Mouse (Mus musculus): Measurements from ENCODE around the gene Lcmt1. TPM values are rescaled to one million over a fixed set of nuclear protein-coding genes. Genes with fewer than 3 reads are reported as not detected.

The Lcmt1 gene
- total RNA-seq (2023) = 10 to 100 TPM; 19.3 to 19.7 TPM

GRCm38 (mm10) chr7:123369759-123370481, at the start of gene Lcmt1, which contains the start of gene Arhgap17:
Gene Lcmt1, plus strand, starts transcription at chr7:123369784.
Gene Arhgap17, minus strand, starts transcription at chr7:123369915.

GRCm38 (mm10) chr7:123462070-123462501, 92.5 kb downstream of the Lcmt1 start, which contains the start of gene Aqp8:
Gene Aqp8, plus strand, starts transcription at chr7:123462291.

Other genes starting within 250 kb of the Lcmt1 start
- 10 to 100 TPM; 50.9 to 53.2 TPM for gene Tnrc6a, start 245.9 kb upstream of the Lcmt1 start, total RNA-seq (2023)
- gene Slc5a11, start 155.0 kb upstream of the Lcmt1 start, total RNA-seq (2023) = 1 to 10 TPM; 1.0 to 4.5 TPM
- gene Arhgap17, start 131 bp downstream of the Lcmt1 start, total RNA-seq (2023) = 100 to 1,000 TPM in 1 of 2 experiments, 10 to 100 TPM in 1; 94.4 to 100 TPM
- not detected for gene Aqp8, start 92.5 kb downstream of the Lcmt1 start, total RNA-seq (2023)
- gene Zkscan2, start 130.7 kb downstream of the Lcmt1 start, total RNA-seq (2023) = under 1 TPM in 1 of 2 experiments, not detected in 1; 0.13 TPM